Mouse (Mus musculus): ENCODE measurements around the gene Frmd6. TPM values are rescaled to one million over a fixed set of nuclear protein-coding genes. Genes with fewer than 3 reads are reported as not detected.
A peak's percentile ranks its signal among the peaks of the same experiment; 100 is the strongest.

Frmd6 gene
- polyA plus RNA-seq, 1 experiment from 2014 or later: 17.4 TPM

GRCm38 (mm10) chr12:70876270-70876998 lies 51.1 kb downstream of the Frmd6 start:
- ATAC-seq (ENCODE audit: low FRiP score, low TSS enrichment): no peak
- Histone ChIP-seq H3K27ac (ENCODE audit: low read depth, low read length) (no peak overlapping the region), H3K9ac (ENCODE audit: low read depth, low read length) (no peak overlapping the region), H3K4me2 (replicated peaks; ENCODE audit: low read depth, low read length) (no peak overlapping the region), H3K4me3 (ENCODE audit: low read length) (no peak overlapping the region), H3K27me3 (ENCODE audit: control insufficient read depth, insufficient read depth, low read length) (no peaks in the 10 kb centered on the region), H3K4me1 (ENCODE audit: control insufficient read depth, insufficient read depth, low read length) (no peaks in the 10 kb centered on the region; the same call in 1 of the 2 replicates), H3K9me3 (ENCODE audit: control insufficient read depth, low read length) (no peaks in the 10 kb centered on the region), H3K36me3 (ENCODE audit: control insufficient read depth, insufficient read depth, low read length) (peaks cover 6% of the 10 kb centered on the region; the same call in 1 of the 2 replicates)
- WGBS: 87% methylated on average over 21 of the region's 21 CpGs

DNA sequence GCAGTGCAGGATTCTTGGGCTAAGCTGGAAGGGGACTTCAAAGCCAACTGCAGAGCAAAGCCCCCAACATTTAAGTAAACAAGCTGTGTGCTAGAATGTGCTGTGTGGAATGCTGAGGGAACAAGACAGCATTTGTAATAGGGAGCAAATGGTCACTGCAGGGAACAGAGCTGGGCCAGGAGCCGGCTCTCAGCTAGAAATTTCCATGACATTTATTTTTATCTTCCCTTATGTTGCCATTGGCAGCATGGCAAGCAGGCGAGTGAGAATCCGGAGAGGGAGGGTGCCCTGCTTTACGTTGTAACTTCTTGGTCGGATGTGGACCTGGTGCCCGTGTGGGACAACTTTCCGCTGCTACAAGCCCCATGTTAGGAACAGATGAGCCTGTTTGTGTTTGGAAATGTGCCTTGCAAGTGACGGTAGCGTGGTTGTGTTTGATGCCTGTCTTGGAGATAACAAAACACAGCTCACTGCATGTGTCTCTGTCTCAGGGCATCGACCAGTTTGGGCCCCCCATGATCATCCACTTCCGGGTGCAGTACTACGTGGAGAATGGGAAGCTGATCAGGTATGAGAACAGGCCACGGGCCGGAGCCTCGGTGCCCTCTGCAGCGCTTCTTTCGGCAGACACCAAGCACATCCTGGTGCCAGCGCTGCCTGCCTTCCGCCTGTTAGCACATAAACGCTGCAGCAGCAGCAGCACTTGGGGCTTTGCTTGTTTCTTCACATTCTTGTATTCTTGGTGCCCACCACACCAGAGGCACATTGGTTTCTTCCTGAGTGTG lies 52.8 kb downstream of the Frmd6 start:
- no peak for ATAC-seq (ENCODE audit: low FRiP score, low TSS enrichment)
- Histone ChIP-seq H3K9me3 (ENCODE audit: control insufficient read depth, low read length) (no peaks in the 10 kb centered on the region), H3K9ac (ENCODE audit: low read depth, low read length) (no peak overlapping the region), H3K4me2 (replicated peaks; ENCODE audit: low read depth, low read length) (no peak overlapping the region), H3K4me1 (ENCODE audit: control insufficient read depth, insufficient read depth, low read length) (no peaks in the 10 kb centered on the region; the same call in 1 of the 2 replicates), H3K27ac (ENCODE audit: low read depth, low read length) (no peak overlapping the region), H3K27me3 (ENCODE audit: control insufficient read depth, insufficient read depth, low read length) (no peaks in the 10 kb centered on the region), H3K4me3 (ENCODE audit: low read length) (no peak overlapping the region), H3K36me3 (ENCODE audit: control insufficient read depth, insufficient read depth, low read length) (peaks cover 8% of the 10 kb centered on the region; the same call in 1 of the 2 replicates)
- WGBS: 91% methylated on average over 20 of the region's 20 CpGs

DNA sequence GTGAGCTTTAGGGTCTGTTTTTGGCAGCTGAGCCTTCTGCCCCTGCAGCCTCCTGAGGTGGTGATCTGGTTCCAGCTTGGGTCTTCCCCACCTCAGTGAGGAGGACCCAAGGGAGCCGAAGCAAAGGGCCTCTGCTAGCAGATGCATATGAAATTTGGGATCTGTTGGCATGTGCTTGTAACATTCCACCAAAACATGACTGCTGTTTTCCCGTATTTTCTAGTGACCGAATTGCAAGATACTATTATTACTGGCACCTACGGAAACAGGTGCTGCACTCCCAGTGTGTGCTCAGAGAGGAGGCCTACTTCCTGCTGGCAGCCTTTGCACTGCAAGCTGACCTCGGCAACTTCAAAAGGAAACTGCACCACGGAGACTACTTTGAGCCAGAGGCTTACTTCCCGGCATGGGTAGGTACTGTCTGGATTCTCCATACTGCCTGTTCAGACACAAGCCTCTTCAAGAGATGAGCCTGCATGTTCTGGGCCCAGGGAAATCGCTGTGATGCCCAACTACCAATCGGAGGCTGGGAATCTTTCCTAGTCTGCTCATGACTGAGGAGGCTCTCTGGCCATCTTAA lies 55.2 kb downstream of the Frmd6 start:
- WGBS: 67% methylated on average over 9 of the region's 9 CpGs
- H3K27ac ChIP-seq (ENCODE audit: low read depth, low read length): no peak overlapping the region
- no peak for ATAC-seq (ENCODE audit: low FRiP score, low TSS enrichment)
- H3K27me3 ChIP-seq (ENCODE audit: control insufficient read depth, insufficient read depth, low read length): no peaks in the 10 kb centered on the region
- peaks cover 8% of the 10 kb centered on the region; the same call in 1 of the 2 replicates for H3K36me3 ChIP-seq (ENCODE audit: control insufficient read depth, insufficient read depth, low read length)
- no peak overlapping the region for H3K4me3 ChIP-seq (ENCODE audit: low read length)
- H3K9me3 ChIP-seq (ENCODE audit: control insufficient read depth, low read length): no peaks in the 10 kb centered on the region
- H3K4me2 ChIP-seq (replicated peaks; ENCODE audit: low read depth, low read length): no peak overlapping the region
- H3K4me1 ChIP-seq (ENCODE audit: control insufficient read depth, insufficient read depth, low read length): no peaks in the 10 kb centered on the region; the same call in 1 of the 2 replicates
- H3K9ac ChIP-seq (ENCODE audit: low read depth, low read length): no peak overlapping the region

DNA sequence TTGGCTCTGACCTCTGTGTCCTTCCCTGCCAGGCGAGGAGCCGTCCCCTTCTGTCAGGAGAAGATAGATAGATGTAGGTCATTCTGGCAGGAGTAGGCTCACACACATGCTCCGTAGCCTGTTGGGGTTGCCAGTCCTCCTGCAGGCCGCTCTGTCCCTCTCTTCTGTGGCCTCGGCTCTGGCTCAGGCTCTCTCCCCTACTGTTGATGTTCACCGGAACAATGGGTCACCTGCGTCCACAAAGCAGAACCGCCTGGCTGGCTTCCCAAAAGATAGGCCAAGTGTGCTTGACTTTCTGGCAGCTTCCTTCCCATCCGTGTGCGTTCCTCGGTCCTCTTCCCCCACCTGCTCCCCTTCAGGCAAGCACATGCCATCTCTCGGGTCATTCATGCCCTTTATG lies 56.0 kb downstream of the Frmd6 start:
- no peaks in the 10 kb centered on the region for H3K27me3 ChIP-seq (ENCODE audit: control insufficient read depth, insufficient read depth, low read length)
- ATAC-seq (ENCODE audit: low FRiP score, low TSS enrichment): 0 out of 2 replicates have a peak, but pooled peaks have one; percentile 55
- peaks cover 8% of the 10 kb centered on the region; the same call in 1 of the 2 replicates for H3K36me3 ChIP-seq (ENCODE audit: control insufficient read depth, insufficient read depth, low read length)
- no peak overlapping the region for H3K4me2 ChIP-seq (replicated peaks; ENCODE audit: low read depth, low read length)
- no peak overlapping the region for H3K27ac ChIP-seq (ENCODE audit: low read depth, low read length)
- no peak overlapping the region for H3K4me3 ChIP-seq (ENCODE audit: low read length)
- no peak overlapping the region for H3K9ac ChIP-seq (ENCODE audit: low read depth, low read length)
- 58% methylated on average over 12 of the region's 12 CpGs for whole genome bisulfite sequencing
- no peaks in the 10 kb centered on the region for H3K9me3 ChIP-seq (ENCODE audit: control insufficient read depth, low read length)
- no peaks in the 10 kb centered on the region; the same call in 1 of the 2 replicates for H3K4me1 ChIP-seq (ENCODE audit: control insufficient read depth, insufficient read depth, low read length)

DNA sequence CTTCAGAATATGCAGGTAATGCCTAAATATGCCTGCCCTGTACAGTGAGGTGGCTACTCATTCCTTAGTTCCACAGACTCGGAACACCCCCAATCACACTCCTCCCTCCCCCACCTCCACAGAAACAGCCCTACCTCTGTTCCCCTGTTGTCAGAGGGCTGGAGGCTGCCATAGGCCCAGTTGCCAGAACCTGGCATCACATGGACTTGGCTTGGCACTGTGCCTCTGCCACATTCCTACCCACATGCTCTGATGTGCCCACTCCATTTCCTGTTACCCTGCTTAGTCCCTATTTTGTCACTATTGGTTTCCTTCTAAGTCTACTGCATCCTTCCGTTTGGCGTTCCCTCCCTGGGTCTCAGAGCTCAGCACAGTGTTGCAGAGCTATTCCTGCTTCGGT lies 56.5 kb downstream of the Frmd6 start:
- Histone ChIP-seq H3K27me3 (ENCODE audit: control insufficient read depth, insufficient read depth, low read length) (no peaks in the 10 kb centered on the region), H3K9ac (ENCODE audit: low read depth, low read length) (no peak overlapping the region), H3K27ac (ENCODE audit: low read depth, low read length) (no peak overlapping the region), H3K4me2 (replicated peaks; ENCODE audit: low read depth, low read length) (no peak overlapping the region), H3K4me3 (ENCODE audit: low read length) (no peak overlapping the region), H3K4me1 (ENCODE audit: control insufficient read depth, insufficient read depth, low read length) (no peaks in the 10 kb centered on the region; the same call in 1 of the 2 replicates), H3K9me3 (ENCODE audit: control insufficient read depth, low read length) (no peaks in the 10 kb centered on the region), H3K36me3 (ENCODE audit: control insufficient read depth, insufficient read depth, low read length) (peaks cover 8% of the 10 kb centered on the region; the same call in 1 of the 2 replicates)
- ATAC-seq (ENCODE audit: low FRiP score, low TSS enrichment): no peak
- 94% methylated on average over 4 of the region's 4 CpGs for WGBS

DNA sequence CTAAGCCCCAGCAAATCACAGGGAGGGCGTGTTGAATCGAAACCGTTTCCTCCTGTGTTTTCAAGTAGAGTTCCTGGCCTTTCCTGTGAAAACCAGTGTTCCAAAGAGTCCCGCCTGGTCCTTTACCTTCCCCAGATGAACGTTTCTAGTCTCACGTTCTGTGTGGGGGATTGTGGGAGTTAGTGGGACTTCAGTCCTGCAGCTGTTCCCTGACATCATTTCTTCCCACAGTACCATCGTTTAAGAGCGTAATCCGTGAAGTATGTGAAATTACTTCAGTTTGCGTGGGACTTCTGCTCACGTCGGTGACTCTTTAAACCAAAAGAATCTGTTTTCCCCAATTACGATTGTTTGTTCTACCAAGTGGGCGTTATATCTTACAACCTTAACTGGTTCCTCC lies 57.8 kb downstream of the Frmd6 start:
- no peak for ATAC-seq (ENCODE audit: low FRiP score, low TSS enrichment)
- no peaks in the 10 kb centered on the region for H3K27me3 ChIP-seq (ENCODE audit: control insufficient read depth, insufficient read depth, low read length)
- no peak overlapping the region for H3K9ac ChIP-seq (ENCODE audit: low read depth, low read length)
- no peak overlapping the region for H3K4me2 ChIP-seq (replicated peaks; ENCODE audit: low read depth, low read length)
- peaks cover 8% of the 10 kb centered on the region; the same call in 1 of the 2 replicates for H3K36me3 ChIP-seq (ENCODE audit: control insufficient read depth, insufficient read depth, low read length)
- H3K27ac ChIP-seq (ENCODE audit: low read depth, low read length): no peak overlapping the region
- H3K9me3 ChIP-seq (ENCODE audit: control insufficient read depth, low read length): no peaks in the 10 kb centered on the region
- H3K4me1 ChIP-seq (ENCODE audit: control insufficient read depth, insufficient read depth, low read length): no peaks in the 10 kb centered on the region; the same call in 1 of the 2 replicates
- WGBS: 90% methylated on average over 14 of the region's 14 CpGs
- H3K4me3 ChIP-seq (ENCODE audit: low read length): no peak overlapping the region

- peaks cover 3% of the 10 kb centered on the region; the same call in 1 of the 2 replicates for H3K36me3 ChIP-seq (ENCODE audit: control insufficient read depth, insufficient read depth, low read length)
- WGBS: 94% methylated on average over 7 of the region's 7 CpGs
Measured at GRCm38 (mm10) chr12:70884113-70884512, 58.8 kb downstream of the Frmd6 start.

DNA sequence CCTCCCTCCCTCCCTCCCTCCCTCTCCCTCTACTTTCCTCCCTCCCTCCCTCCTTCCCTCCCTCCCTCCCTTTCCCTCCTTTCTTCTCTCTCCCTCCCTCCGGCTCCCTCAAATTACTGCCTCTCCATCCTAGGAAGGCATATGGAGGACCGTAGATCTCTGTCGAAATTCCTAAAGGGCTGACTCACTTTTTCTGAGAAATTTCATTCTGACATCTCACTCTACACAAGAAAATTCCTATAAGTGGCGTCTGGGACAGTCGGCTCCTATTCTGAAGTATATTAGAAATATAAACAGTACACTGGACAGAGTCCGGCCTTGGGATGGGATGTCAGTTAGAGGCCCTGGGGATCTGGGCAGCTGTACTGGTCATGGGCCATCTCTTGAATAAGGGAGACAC lies 59.7 kb downstream of the Frmd6 start:
- H3K9me3 ChIP-seq (ENCODE audit: control insufficient read depth, low read length): no peaks in the 10 kb centered on the region
- no peaks in the 10 kb centered on the region for H3K27me3 ChIP-seq (ENCODE audit: control insufficient read depth, insufficient read depth, low read length)
- H3K27ac ChIP-seq (ENCODE audit: low read depth, low read length): no peak overlapping the region
- no peak overlapping the region for H3K4me3 ChIP-seq (ENCODE audit: low read length)
- no peak overlapping the region for H3K9ac ChIP-seq (ENCODE audit: low read depth, low read length)
- peaks cover 3% of the 10 kb centered on the region; the same call in 1 of the 2 replicates for H3K36me3 ChIP-seq (ENCODE audit: control insufficient read depth, insufficient read depth, low read length)
- H3K4me1 ChIP-seq (ENCODE audit: control insufficient read depth, insufficient read depth, low read length): no peaks in the 10 kb centered on the region; the same call in 1 of the 2 replicates
- ATAC-seq (ENCODE audit: low FRiP score, low TSS enrichment): no peak
- no peak overlapping the region for H3K4me2 ChIP-seq (replicated peaks; ENCODE audit: low read depth, low read length)
- WGBS: 75% methylated on average over 6 of the region's 6 CpGs

More at GRCm38 (mm10) chr12:70884113-70884512, 58.8 kb downstream of the Frmd6 start:
- no peak overlapping the region for H3K9ac ChIP-seq (ENCODE audit: low read depth, low read length)
- no peaks in the 10 kb centered on the region for H3K27me3 ChIP-seq (ENCODE audit: control insufficient read depth, insufficient read depth, low read length)
- no peak overlapping the region for H3K27ac ChIP-seq (ENCODE audit: low read depth, low read length)
- no peaks in the 10 kb centered on the region for H3K9me3 ChIP-seq (ENCODE audit: control insufficient read depth, low read length)
- no peak overlapping the region for H3K4me2 ChIP-seq (replicated peaks; ENCODE audit: low read depth, low read length)
- no peak for ATAC-seq (ENCODE audit: low FRiP score, low TSS enrichment)
- H3K4me3 ChIP-seq (ENCODE audit: low read length): no peak overlapping the region
- no peaks in the 10 kb centered on the region; the same call in 1 of the 2 replicates for H3K4me1 ChIP-seq (ENCODE audit: control insufficient read depth, insufficient read depth, low read length)

Measured in kidney, embryonic 14.5 days (tissue).